Mouse (Mus musculus) right cerebral cortex, postnatal 36 days (tissue): Measurements from ENCODE around the gene Gpr84.

ENCODE experiments used
- DNase-seq, 2 experiments: peaks; one replicate each; pipeline ENCODE4 v3.0.0; 2022; ENCODE audit warnings: low spot score in 2 of 2, mixed read lengths in 1 of 2

Gpr84 gene

DNA sequence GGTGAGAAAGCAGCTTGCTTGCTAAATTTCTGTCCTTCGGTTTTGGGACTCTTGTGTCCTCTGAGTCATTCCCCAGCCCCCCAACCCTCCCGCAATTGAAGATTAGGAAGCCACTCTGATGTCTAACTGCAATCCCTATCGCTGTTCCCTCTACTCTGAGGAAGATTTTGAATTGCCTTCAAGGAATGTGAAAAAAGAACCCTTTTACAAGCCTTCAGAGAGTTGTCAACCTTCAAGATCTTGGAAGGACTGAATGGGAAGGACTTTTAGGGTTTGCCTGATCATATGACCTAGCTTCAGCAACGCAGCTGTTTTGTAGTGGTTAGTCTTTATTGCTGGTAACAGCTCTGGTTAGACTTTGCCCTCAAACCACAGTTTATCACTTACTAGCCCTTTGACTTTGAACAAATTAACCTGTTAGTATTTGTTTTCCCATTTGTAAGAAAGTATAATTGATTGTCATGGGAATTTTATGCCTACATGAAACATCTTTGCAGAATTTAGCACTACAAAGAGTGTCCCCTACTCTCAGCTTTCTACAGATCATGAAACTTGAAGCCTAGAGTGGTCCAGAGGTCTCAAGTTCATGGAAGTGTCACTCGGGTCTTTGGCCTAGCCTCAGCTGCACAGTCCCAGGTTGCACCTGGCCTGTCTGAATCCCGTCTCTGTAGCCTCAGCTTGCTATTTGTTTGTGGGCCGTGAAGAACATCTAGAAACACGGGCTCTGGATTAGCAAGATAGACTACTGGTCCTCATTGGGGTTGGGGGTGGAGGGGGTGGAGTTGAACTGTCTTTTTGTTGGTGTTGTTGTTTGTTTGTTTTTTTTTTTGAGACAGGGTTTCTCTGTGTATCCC is 4.4 kb downstream of the Gpr84 start:
- DNase-seq = no peak

DNA sequence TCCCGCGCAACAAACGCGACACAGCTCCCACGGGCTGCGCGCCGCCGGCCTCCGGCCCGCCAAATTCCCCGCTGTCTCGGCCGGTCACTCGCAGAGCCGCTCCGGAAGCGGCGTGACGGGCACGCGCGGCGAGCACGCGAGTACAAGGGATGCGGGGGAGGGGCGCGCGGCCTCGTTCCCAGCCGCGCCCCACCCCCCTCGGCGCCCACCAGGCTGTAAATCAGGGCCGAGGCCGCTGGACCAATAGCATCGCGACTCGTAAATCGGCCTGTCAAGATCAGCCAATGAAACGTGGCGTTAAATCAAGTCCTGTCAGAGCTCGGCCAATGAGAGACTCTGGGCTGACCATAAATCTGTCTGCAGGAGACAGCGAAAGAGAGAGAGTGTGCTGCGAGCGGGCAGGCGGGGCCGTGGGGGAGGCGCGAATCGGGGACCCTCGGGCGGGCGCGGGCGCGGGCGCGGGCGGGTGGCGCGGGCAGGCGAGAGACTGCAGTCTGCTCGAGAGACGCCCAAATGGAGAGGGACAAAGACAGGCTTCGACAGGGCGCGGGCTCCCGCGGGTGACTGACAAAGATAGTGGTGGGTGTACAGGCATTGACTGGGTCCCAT is 5.2 kb downstream of the Gpr84 start:
- peak; percentile 98 for DNase-seq

DNA sequence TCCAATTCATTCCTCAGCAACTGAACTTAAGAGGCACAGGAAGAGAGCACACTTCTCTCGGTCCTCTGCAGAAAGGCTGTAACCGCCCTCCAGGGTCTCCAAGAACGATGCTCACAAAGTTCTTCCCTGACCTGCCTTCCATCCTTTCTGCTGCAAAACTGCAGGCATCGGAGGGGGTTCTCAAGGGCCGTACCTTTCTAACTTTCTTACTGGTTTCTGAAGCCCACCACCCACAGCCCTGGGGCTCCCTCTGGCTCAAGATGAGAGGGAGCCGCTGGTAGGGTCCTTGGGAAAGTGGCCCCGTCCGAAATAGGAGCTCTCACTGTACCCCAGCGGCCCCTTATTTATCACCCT is 5.8 kb downstream of the Gpr84 start:
- DNase-seq = no peak

DNA sequence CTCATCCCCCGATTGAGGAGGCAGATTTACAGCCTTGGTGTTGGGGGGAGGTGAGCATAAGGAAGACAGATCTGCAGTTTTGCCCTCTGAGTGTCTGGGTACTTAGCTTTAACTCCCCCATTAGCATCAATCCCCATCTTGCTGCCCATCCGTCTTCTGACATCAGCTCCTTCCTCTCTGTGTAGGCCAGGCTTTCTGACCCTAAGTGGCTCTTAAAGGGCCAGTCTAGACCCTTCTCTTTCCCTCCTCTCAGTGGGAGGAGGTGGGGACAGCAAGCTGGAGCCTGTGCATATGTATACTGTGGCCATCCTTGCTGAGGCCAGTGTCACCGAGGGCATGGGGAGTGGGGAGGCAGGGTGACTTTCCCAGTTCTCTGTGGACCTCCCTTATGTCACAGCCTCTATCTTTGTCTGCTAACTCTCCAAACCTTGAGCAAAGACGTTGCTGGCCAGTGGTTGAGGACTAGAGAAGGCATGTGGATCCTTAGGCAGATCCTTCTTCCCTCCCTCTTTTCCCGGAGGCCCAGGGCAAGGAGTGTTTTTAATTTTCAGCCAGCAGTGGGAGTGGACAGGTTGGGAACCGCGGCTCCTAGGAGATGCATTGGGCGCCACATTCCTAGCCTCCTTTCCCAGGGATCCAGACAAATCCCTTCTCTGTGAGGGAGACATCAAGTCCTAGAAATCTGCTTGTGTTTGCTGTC is 6.3 kb downstream of the Gpr84 start:
- no peak for DNase-seq

DNA sequence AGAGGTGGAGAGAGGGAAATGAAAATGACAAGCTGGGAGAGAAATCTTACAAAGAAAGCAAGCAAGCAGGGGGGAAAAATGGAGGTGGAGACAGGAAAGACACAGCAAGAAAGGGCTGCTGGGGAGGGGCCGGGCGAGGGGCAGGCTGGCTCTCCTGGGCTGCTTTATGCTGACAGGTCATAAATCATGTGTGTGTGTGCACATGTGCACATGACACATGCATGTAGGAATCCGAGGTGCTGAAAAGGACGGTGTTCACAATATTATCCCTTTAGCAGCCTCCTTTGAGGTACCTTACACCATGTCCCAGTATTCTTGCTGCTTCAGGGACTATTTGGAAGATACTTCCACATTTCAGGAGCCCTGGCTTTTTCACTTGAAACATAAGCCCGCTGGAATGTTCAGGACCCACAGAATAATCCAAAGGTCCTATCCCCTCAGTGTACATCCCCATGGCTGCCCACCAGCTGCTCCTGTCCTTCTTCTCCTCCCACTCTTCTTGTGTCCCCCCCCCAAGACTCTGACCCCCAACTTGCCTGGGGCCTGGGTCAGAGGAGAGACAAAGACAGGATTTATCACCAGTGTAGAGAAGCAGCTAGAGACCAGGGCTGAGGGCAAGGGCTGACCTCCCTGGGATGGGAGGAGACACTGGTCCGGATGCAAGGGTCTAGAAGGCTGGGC is 7.9 kb downstream of the Gpr84 start:
- DNase-seq = no peak

DNA sequence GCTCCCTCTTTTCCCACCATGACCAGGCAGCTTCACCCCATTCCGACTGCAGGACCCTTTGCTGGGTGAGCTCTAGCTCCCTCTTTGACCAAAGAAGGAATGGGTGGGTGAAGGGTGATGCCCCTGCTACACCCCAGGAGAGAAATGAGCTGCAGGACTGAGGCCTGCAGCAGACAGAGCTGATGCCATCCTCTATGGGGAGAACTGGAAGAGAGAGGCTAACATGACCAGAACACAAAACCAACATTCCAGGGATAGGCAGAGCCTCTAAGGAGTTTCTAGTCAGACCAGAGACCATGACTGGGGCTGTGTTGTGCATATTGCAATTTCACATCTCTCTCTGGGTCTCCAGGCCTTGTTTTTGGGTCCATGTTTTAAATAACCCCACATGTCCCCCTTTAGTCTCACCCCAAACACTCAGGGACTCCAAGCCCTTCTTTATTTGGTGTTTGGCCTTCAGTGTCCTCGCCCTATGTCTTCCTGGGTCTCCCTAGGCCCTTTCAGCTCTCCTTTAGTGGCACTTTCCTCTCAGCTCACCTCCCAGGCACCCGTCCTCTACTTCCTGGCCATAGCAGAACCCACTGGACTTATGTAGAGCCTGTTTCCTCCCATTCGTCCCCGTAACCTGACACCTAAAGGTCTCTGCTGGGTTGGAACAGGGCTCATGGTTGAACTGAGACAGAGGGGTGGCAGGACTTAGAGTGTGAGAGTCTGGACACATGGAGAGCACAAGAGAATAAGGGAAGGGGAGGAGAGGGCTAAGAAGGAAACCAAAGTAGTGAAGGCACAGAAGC is 8.7 kb downstream of the Gpr84 start:
- DNase-seq = no peak

DNA sequence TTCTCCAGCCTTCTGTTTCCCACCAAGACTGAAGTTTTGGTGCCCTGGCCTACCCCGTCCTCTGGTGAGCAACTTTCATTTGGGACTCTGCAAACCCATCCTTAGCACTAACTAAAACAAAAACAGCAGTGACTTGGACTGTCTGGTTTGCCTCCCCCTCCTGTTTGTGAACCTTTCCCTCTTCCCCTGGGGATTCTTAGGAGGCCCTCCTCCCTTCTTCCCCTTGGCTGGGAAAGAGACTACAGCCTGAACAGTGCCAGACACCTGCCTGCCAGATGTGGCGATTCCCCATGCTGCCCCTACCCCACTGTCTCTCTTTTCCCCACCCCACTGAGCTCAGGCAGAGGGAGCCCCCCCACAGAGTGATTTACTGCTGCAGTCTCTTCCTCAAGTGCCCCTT is 9.4 kb downstream of the Gpr84 start:
- DNase-seq = no peak

DNA sequence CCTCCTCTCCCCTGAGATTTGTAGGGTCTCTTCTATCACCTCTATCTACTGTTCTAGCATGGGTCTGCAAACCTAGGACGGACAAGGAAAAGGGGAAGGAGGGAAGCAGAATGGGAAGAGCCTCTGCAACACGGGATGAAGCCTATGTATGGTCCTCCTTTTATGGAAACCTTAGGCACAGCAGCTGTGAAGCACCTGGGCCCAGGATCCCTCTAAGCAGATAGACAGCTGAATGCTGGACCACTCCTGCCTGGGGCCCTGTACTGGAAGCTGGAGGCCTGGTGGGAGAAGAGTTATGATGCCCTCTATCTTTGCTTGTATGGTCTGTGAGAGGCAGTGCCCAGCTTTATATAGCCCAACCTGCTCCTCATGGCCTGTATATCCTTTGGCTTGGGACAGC is 9.9 kb downstream of the Gpr84 start:
- DNase-seq = no peak

DNA sequence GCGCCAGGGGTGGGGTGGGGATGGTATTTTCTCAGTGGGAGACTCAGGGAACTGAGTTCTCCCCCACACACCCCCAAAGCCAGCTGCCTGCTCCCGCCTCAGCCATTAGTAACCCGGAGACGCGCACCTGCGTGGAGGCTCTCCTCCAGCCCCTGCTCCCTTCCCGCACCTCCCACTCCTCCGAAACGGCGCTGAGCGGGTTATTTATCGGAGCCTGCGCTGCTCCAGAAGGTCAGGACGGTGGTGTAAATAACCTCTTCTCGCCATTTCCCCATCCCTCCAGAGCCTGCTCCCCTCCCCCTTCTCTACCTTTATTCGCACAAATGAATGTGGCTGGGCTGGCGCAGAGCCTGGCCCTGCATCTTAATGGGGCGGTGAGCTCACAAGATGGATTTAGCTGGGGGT is 10.3 kb downstream of the Gpr84 start:
- DNase-seq = peak in 1 of 2 experiments; percentile 61

DNA sequence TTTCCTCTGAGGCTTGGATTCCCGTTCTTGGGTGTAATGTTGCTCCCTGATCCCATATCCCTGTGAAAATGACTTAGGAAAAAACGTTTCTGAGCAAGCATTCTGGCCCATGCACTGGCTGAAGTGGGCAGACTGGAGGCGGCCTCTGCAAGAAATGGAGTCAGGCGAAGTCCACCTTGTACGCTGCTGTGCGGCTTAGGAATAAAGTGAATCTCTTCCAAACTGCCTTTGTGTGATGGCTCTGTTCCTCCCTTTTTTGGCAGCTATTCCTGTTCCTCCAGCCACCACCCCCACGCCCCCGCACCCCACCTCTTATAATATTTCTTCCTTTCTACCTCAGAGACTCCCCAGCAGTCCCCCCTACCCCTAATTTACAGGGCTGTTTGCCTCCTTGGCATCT is 10.8 kb downstream of the Gpr84 start:
- no peak for DNase-seq

DNA sequence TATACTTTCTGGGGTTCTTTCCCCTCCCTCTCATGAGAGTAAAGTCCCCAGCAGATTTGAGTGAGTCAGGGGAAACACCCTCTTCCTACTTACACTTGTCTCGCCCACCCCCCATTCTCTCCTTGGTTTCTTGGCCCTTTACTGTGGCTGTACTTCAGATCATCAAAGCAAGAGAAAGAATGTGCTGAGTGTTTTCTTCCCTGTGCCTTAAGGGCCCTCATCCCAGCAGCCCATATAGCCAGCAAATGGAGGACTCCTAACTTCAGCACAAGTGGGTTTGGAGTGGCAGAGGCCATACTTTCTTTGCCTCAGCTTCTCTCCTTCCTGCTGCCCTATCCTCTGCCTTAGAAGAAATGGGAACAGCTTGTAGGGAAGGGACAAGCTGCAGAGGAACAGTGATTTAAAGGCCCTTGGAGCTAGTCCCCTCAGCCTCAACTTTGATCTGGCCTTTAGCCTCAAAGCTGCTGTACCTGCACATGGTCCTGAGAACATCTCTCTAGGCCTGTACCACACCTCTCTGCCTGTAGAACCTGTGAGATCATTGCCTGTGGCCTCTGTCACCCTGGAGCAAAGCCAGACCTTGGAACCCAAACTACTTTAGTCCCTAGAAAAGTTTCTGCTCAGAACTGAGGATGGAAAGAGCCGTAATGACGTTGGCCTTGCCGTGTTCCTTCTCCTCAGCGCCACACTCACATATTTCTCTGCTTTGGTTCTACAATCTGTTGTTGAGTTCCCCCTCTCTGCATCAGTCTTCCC is 11.4 kb downstream of the Gpr84 start:
- no peak for DNase-seq

DNA sequence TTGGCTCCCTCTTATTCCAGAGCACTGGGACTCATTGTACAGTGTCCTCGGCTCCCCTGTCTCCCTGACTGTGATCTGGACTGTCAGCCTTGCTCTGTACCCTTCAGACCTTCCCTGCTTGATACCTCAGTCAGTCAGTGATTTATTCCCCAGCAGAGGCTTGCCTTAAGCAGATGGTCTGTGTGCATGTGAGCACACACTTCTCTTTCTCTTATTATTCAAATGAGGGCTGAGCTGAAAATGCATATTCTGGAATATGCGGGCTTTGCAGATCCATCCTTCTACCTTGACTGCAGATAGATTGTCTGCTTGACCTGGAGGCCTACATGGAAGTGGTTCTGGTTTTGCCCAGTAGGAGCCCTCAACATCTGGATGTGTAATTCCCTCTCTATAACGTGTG is 12.4 kb downstream of the Gpr84 start:
- DNase-seq = no peak

DNA sequence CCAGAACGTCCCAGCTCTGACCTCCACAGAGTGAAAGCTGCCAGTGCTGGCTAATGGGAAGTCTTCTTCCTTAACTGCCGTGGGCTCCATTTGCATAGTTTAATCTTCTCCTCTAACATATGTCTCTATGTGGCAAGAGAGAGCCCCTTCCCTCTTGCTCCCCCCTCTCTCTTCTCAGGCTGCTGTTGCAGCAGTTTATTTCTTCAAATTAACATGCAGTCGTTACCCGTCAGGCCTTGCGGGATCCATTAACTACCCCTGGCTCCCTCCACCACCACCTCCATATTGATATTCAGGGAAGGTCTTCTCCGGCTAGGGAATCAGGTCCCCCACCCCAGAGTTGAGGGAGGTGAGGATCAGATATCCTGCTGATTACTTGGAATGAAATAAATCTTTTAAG is 13.1 kb downstream of the Gpr84 start:
- no peak for DNase-seq

DNA sequence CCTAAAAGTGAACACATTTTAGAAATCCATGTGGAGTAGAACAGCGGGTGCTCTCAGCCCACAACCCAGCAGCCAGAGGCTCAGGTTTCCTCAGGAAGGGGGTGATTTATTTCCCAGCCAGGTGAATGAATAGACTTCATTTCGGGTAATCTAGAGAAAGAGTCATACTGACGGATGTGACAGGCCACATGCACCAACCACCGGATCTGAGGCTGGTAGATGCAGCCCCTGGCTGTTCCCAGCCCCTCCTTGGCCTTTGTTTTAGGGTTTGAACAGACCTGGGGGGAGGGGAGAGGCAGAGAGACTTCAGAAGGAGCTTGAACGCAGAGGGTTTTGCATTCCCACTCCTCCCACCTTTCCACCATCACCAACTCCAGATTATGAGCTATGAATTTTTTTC is 14.6 kb downstream of the Gpr84 start:
- no peak for DNase-seq

DNA sequence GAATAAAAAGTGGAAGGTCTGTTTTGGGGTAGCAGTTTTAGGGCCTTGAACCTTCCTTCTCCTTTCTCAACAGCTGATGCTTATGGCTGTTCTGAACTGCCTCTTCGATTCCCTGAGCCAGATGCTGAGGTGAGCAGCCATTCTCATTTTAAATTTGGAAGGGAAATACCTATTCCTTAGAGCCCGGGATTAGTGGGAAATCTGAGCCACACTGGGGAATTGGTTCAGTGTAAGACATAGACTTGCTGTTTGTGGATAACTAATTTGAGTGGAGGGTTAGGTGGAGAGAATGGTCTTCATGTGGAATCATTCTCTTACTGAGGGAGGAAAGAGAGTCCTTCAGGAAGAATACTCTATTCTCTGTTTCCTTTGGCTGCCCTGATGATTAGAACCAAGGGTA is 15.8 kb downstream of the Gpr84 start:
- no peak for DNase-seq

DNA sequence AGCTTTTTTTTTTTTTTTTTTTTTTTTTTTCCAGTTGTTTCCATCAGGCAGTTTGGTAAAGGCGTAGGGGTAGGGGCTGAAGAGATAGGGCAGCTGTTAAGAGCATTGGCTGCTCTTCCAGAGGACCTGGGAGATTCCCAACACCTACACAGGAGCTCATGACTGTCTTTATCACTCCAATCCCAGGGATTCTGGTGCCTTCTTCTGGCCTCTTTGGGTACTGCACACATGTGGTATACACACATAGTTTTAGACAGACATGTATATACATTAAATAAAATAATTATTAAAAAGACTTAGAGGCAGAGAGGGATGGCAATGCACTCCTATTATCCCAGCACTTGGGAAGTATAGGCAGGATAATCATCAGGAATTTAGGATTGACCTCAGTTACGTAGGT is 17.0 kb downstream of the Gpr84 start:
- no peak for DNase-seq

DNA sequence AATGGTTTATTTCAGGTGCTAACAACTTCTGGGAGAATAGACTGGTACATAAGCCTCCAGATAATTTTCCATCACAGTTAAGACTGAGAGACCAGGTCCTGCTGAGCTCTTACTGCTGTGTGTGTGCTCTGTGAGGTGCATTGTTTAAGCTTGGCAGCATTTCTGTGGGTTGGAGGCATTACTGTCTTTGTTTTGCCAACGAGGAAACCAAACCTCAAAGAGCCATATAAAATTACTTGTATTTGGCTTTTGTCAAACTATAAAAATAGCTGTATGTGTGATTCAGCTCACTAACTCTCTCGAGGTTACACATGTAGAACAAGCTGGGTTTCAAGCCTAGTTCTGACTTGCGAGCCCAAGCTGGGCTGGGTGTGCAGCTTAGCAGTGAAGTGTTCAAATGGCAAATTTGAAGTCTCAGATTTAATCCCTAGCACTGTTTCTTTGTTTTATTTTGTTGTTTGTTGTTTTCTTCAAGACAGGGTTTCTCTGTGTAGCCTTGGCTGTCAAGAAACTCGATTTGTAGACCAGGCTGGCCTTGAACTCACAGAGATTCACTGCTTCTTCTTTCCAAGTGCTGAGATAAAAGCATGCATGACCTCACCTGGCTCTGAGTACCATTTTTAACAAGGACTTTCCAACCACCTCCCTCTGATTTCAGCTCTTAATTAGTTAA is 17.6 kb downstream of the Gpr84 start:
- no peak for DNase-seq

DNA sequence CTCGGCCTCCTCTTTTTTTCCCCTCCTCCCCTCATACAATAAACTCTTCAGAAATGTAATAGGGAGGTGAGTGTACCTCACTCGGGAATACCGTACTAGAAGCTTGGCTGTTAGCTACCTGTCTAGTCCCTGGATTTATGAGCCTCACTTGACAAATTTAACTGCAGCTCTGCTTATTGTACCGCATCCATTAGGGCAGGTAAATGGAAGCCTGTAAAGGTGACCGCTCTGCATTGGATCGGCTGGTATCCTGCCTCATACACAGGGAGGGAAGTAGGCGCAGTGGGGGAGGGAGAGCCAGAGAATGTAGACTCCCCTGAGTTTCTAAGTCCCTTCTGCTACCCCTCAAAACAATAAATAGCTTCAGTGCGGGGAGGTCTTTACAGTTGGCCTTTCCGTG is 19.6 kb downstream of the Gpr84 start:
- no peak for DNase-seq

DNA sequence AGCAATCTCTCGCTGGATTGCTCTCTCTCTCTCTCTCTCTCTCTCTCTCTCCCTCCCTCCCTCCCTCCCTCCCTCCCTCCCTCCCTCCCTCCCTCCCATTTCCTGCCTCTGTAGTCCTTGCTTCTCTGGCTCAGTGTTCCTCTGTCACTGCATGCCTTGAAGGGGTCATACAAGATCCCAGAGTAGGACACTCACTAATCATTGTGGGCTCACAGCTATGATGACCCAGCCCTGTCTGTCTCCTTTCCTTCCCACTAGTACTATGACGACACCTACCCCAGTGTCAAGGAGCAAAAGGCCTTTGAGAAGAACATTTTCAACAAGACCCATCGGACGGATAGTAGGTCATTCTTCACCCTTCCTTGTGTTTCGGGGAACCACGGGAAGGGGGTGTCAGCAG is 20.0 kb downstream of the Gpr84 start:
- no peak for DNase-seq

DNA sequence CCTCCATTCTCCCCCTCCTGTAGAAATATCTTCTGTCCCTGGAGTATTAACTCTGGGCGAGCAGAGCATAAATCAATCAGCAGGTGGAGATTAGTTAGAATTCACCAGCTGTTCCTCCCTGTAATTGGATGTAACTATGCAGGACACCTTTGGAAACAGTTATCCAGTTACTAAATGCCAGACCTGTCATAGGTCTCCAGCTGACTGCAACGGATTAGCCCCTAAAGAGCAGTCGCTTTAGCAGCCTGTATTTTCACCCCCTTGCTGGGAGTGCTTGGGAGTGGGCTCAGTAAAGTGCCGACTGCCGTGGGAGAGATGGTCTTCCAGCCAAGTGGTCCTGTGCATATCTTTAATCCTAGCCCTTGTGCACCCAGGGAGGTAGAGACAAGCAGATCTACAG is 20.8 kb downstream of the Gpr84 start:
- no peak for DNase-seq
